Mouse (Mus musculus) c-Kit-positive CD71-negative TER-119-negative erythroid progenitor cells, embryonic 14.5 days (primary cell): ENCODE measurements at regions not wholly inside any gene's neighbourhood (a gene's known extent, or its start where the extent isn't known, plus 50 kb on each side); places are given as distances from the start of the nearest gene placed in this dataset.

ENCODE experiments used
- DNase-seq: peaks from one replicate; pipeline ENCODE4 v3.0.0-alpha.2; 2013; ENCODE audit warnings: low read depth

DNA sequence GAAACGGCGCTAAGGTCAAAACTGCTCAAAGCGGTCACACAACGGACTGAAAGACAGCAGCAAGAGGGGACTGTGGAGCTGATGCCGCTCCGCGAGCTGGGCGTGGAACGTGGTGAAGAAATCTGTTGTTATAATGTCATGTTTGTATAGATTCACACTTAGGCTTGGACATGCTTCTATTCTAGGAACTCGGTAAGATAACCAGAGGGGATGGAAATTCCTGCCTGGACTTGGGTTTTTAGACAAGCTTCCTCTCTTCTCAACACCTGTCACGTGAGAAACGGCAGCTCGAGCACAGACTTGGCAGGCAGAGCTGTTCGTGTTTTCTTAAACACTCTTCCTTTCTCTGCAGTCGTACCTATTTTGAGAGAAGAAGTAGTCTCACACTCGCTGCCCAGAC, 307.5 kb downstream of the Ndfip2 start:
- DNase-seq = no peak

- DNase-seq = no peak
Observed at GRCm38 (mm10) chr14:105562843-105563242, 304.5 kb downstream of the Ndfip2 start.

DNA sequence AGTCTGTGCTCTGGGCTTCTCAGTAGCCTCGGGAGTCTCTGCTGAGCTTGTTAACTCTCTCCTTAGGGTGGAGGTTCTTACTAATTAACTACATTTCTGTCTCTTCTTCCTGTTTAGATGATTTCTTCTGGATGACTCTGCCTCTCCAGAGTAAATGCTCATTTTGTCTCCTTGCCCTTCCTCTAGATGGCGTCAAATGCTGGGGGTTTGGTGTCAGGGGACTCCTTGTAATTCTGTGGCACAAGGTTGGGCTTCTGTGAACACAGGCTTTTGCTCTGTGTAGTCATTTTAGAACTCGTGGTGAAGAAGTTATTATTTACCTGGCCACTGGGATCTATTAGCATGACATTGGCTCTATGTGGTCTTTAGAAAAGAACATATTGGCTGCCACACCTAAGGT, 298.4 kb downstream of the Ndfip2 start:
- DNase-seq = no peak

- DNase-seq = no peak
Observed at GRCm38 (mm10) chr14:105544066-105544465, 285.7 kb downstream of the Ndfip2 start.

- no peak for DNase-seq
Observed at GRCm38 (mm10) chr14:105542486-105543145, 284.2 kb downstream of the Ndfip2 start.

DNA sequence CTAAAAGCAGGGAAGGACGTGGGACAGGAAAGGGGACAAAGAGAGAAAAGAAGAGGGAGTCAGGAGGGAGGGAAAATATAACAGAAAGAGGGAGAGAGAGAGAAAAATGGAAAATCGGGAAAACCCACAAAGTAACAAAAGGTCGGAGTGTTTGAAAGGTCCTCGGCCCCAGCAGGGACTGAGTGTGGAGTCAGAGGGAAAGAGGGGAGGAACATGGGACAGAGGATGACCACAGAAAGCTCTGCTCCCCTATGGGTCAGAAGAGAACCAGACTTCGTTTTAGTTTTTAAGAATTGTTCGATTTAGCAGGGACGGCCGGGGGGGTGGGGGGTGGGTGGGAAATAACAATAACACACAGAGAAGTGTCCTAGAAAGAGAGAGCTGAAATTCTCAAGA, 283.7 kb downstream of the Ndfip2 start:
- DNase-seq = no peak

DNA sequence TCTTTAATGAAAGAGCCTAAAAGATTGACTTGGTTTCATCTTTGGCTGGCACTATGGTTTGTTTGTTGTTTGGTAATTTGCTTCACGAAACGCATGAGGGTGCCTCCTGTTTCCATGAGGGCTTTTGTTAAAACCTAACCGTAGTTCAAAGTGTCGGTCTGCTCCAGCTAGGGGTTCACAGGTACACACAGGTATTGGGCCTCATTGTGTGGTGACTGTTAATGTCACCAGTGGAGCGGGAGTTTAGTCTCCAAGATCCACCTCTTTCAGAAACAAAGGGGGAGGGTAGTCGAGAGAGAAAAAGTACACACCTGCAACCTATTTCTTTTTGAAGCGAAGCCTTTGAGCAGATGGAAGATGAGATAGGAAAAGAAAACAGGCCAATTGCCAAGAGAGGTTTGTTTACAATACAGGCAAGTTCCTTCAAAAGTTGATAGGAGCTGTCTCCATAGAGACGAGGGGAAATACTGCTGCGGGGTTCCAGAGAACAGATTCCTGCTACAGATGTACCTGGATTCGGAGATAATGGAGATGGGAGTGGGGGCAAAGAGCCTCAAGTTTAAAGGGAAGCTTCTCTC, 273.9 kb downstream of the Ndfip2 start:
- no peak for DNase-seq

GRCm38 (mm10) chr14:105528107-105528506, 269.7 kb downstream of the Ndfip2 start:
- DNase-seq = no peak

- no peak for DNase-seq
Observed at GRCm38 (mm10) chr14:105523849-105524248, 265.5 kb downstream of the Ndfip2 start.

- DNase-seq = no peak
Observed at GRCm38 (mm10) chr14:105522279-105522678, 263.9 kb downstream of the Ndfip2 start.

DNA sequence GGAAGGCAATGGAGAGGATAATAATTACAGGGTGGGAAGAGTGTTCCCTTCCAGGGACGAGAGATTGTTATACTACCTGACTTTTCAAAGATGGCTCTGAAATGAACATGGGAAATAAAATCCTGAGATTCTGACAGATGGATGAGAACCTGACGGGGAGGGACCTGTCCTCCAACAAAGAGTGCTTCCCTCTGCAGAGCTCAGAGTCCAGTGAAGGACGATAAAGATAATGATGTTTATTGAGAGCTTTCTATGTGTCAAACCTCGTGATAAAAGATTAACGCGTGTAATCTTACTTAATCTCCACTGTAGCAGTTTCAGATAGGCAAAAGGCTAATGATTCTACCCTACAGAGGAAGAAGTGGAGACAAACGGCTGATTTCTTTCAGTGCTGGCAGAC, 260.3 kb downstream of the Ndfip2 start:
- no peak for DNase-seq

DNA sequence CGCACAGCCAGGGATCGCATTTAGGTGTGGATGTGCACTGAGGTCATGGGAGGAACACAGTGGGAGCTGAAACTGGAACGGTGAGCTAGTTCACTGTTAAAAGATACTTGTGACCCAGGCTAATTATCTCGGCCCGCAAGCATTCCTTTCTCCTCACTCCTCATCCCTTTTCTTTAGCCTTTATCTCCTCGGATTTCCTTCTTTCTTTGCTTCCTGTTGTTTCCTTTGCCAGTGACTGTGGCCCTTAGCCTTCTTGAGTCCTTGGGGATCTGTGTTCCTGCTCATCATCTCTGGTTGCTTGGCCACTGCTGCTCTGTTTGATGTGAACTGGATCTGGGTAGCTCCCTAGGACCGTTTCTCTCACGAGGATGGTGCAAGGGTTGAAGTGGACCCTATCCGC, 256.0 kb downstream of the Ndfip2 start:
- no peak for DNase-seq

DNA sequence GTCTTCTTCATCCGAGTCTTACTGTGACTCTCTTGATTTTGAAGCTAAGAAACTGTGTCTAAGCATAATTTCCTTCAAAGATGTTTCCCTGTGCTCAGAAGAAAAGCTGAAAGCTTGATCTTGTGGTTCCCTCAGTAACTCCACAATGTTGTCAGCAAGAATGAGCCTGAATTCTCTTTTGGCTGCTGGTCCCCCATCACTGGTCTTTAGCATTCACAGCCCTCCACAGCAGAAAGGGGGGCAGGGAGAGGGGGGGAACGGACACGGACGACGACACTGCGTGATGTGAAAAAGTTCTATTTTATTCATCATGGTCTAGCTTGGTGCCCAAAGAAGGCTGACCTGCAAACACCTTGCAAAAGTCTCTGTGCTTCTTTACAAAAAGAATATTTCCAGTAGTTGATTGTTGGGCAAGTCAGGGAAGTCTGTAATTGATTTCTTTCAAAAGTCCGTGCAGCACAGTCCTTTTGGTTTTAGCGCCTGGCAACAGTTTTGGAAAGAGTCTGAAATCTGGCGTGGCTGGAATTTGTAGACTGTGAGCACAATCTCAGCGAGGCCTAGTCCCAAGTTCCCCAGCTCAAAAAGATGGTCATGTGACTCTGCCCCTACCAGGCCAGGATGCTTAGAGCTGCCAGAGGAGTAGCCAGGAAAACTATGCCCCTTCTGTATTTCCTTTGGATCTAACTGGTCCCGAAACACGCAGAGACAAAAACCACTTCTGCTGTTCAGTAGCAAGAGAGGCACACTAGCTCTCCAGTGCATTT, 254.7 kb downstream of the Ndfip2 start:
- no peak for DNase-seq

GRCm38 (mm10) chr14:105511826-105512225, 253.5 kb downstream of the Ndfip2 start:
- no peak for DNase-seq

- no peak for DNase-seq
Observed at GRCm38 (mm10) chr14:105511135-105511534, 252.8 kb downstream of the Ndfip2 start.

DNA sequence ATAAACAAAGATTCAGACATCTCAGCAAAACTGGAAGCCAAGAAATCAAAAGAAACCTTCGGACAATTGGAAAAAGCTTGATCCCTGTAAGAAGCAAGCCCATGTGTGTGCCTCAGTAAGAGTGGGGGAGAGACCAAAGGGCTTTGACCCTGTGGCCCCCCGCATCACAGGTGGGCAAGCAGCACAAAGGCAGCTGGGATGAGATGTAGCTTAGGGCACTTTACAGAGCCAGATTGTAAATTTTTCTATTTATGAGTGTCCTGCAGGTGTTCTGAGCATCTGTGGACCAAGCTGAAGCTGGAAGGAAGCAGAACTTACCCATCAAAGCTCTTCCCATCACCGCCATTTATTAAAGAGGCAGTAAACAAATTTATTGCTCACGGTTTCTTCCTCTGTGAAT, 246.9 kb downstream of the Ndfip2 start:
- DNase-seq = no peak

DNA sequence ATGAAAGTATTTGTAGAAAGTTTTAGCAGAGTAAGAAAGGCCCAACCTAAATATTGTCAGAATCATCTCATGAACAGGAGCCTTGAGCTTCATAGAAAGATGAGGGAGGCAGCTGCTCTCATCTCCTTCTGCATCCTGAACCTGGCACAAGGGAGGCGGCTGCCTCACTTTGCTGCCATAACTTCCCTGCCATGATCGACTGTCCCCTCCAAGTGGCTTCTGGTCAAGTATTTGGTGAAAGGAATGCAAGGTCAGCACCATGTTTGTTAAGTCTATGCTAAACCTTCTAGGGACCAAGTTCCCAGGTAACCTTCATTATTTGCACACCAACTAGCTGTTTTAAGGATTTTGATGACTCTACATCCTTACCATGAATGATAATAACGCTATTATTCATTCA, 246.0 kb downstream of the Ndfip2 start:
- no peak for DNase-seq

DNA sequence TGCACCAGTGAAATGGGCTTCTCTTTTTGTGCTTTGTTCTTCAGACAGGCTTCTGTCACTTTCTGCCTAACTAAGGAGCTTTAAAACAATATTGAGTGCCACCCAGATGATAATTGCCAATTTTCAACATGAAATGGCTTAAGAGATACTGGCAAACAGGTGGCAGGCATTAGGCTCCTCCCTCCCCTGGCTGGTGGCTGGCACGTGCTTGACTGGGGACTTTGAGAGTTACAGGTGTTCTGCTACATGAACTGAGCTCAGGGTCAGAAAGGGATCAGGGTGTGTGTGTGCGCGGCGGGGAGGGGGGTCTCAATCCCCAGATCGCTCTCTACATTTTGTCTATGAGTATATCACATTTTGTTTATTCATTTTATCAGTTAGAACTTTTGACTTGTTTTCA, 245.4 kb downstream of the Ndfip2 start:
- DNase-seq = no peak

DNA sequence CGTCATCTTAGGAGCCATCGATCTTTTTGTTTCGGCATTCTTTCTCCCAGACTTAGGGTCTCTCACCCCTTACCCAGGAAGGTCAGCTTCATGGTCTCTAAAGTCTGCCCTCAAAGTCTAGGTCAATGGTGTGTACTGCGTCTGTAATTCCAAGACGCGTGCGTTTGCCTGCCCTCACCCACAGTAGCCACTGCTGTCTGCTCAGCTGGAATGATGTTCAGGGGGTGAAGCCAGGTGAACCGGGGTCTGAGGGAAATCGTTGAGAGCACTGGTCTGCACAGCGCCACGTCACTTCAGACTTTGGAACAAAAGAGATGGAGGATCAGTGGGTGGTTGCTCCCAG, 244.2 kb downstream of the Ndfip2 start:
- no peak for DNase-seq

- no peak for DNase-seq
Observed at GRCm38 (mm10) chr14:105501792-105502632, 243.6 kb downstream of the Ndfip2 start.

- DNase-seq = no peak
Observed at GRCm38 (mm10) chr14:105500966-105501741, 242.8 kb downstream of the Ndfip2 start.
